Mouse (Mus musculus) thymus, adult 2 months (tissue): Measurements from ENCODE around the gene Ccdc148. TPM values are rescaled to one million over a fixed set of nuclear protein-coding genes. Genes with fewer than 3 reads are reported as not detected.

Source experiments
- DNase-seq: peaks from one replicate; pipeline ENCODE4 v3.0.0; 2021
- H3K27ac ChIP-seq: fragments of 200-500 bp; 2 replicates; pipeline ENCODE4 v1.5.1; 2012; ENCODE audit warnings: low read length, control low read depth; ENCODE audit not compliant: control insufficient read depth, insufficient read depth
- H3K27me3 ChIP-seq: fragments of 200-500 bp; 2 replicates; pipeline ENCODE4 v1.6.1; 2012; ENCODE audit warnings: mild to moderate bottlenecking, low read length, moderate library complexity, mixed read lengths; ENCODE audit not compliant: control insufficient read depth, insufficient read depth
- H3K36me3 ChIP-seq: fragments of 200-500 bp; 2 replicates; pipeline ENCODE4 v1.6.1; 2012; ENCODE audit warnings: mild to moderate bottlenecking, low read length, moderate library complexity; ENCODE audit not compliant: control insufficient read depth, insufficient read depth
- H3K4me1 ChIP-seq: fragments of 200-500 bp; replicated peaks from 2 replicates; pipeline ENCODE4 v1.6.1; 2012; ENCODE audit warnings: low read length; ENCODE audit not compliant: control insufficient read depth, insufficient read depth
- H3K4me3 ChIP-seq: fragments of 200-500 bp; 2 replicates; pipeline ENCODE4 v1.5.1; 2012; ENCODE audit warnings: mild to moderate bottlenecking, low read length, control low read depth, moderate library complexity; ENCODE audit not compliant: control insufficient read depth, insufficient read depth
- CTCF ChIP-seq: fragments of 200-500 bp; IDR thresholded peaks from 2 replicates; pipeline ENCODE4 v1.5.1; 2012; ENCODE audit warnings: mild to moderate bottlenecking, control low read depth, low read length, moderate library complexity, borderline replicate concordance; ENCODE audit not compliant: control insufficient read depth, poor library complexity, insufficient read depth; ENCODE audit errors: extremely low read depth
- POLR2A ChIP-seq: fragments of 200-500 bp; IDR thresholded peaks from 2 replicates; pipeline ENCODE4 v1.6.1; 2012; ENCODE audit warnings: mild to moderate bottlenecking, low read length, control low read depth, moderate library complexity; ENCODE audit not compliant: control insufficient read depth, poor library complexity, insufficient read depth; ENCODE audit errors: extremely low read depth
- WGBS: fragments of 180-500 bp; shearing (Covaris S2); methylation state at CpG from one replicate; pipeline ENCODE4 v1.1.7; 2018; 5-methylcytosine and 5-hydroxymethylcytosine counted together
- polyA plus RNA-seq: library from polyadenylated mRNA; depleted of rRNA; stranded (reverse); fragments of >200 nt; gene quantifications from 2 replicates; pipeline ENCODE4 v1.2.3, GENCODE M21; 2012

Gene Ccdc148
- polyA plus RNA-seq, 1 experiment: 0.36 TPM

- Histone ChIP-seq H3K4me3 (no peak overlapping the region), H3K4me1 (peaks cover 4% of the 10 kb centered on the region; the same call in 1 of the 2 replicates), H3K27ac (no peak overlapping the region), H3K36me3 (no peaks in the 10 kb centered on the region), H3K27me3 (no peaks in the 10 kb centered on the region)
- 35% methylated on average over 5 of the region's 5 CpGs for WGBS
- DNase-seq: no peak
- TF ChIP-seq POLR2A (no peak), CTCF (no peak)
Observed at GRCm38 (mm10) chr2:59171533-59171932, 11.1 kb upstream of the Ccdc148 start.

GRCm38 (mm10) chr2:59170593-59170992, 10.1 kb upstream of the Ccdc148 start:
- 97% methylated on average over 5 of the region's 5 CpGs for WGBS
- peaks cover 4% of the 10 kb centered on the region; the same call in 1 of the 2 replicates for H3K4me1 ChIP-seq
- TF ChIP-seq POLR2A (no peak), CTCF (no peak)

GRCm38 (mm10) chr2:59170208-59170589, 9.7 kb upstream of the Ccdc148 start:
- Histone ChIP-seq H3K4me1 (peaks cover 4% of the 10 kb centered on the region; the same call in 1 of the 2 replicates), H3K36me3 (no peaks in the 10 kb centered on the region), H3K27ac (no peak overlapping the region), H3K4me3 (no peak overlapping the region), H3K27me3 (no peaks in the 10 kb centered on the region)
- TF ChIP-seq CTCF: no peak
- no peak for DNase-seq
- WGBS: 90% methylated on average over 3 of the region's 3 CpGs

More at GRCm38 (mm10) chr2:59170593-59170992, 10.1 kb upstream of the Ccdc148 start:
- DNase-seq: no peak
- H3K27me3 ChIP-seq: no peaks in the 10 kb centered on the region
- no peaks in the 10 kb centered on the region for H3K36me3 ChIP-seq
- no peak overlapping the region for H3K27ac ChIP-seq
- H3K4me3 ChIP-seq: no peak overlapping the region

GRCm38 (mm10) chr2:59169572-59170207, 9.2 kb upstream of the Ccdc148 start:
- H3K36me3 ChIP-seq: no peaks in the 10 kb centered on the region
- peaks cover 4% of the 10 kb centered on the region; the same call in 1 of the 2 replicates for H3K4me1 ChIP-seq
- H3K27me3 ChIP-seq: no peaks in the 10 kb centered on the region
- no peak overlapping the region for H3K27ac ChIP-seq
- TF ChIP-seq POLR2A (no peak), CTCF (no peak)
- WGBS: 95% methylated on average over 9 of the region's 9 CpGs
- no peak overlapping the region for H3K4me3 ChIP-seq
- DNase-seq: no peak

- Histone ChIP-seq H3K27ac (no peak overlapping the region), H3K4me3 (no peak overlapping the region), H3K4me1 (peaks cover 4% of the 10 kb centered on the region; the same call in 1 of the 2 replicates), H3K36me3 (no peaks in the 10 kb centered on the region), H3K27me3 (no peaks in the 10 kb centered on the region)
- 72% methylated on average over 4 of the region's 4 CpGs for WGBS
- TF ChIP-seq CTCF: no peak
- no peak for TF ChIP-seq POLR2A
- DNase-seq: no peak
Observed at GRCm38 (mm10) chr2:59167830-59168229, 7.3 kb upstream of the Ccdc148 start.

GRCm38 (mm10) chr2:59166976-59167375, 6.5 kb upstream of the Ccdc148 start:
- no peak for DNase-seq
- H3K4me3 ChIP-seq: no peak overlapping the region
- WGBS: 62% methylated on average over 4 of the region's 4 CpGs
- TF ChIP-seq POLR2A: no peak
- peaks cover 4% of the 10 kb centered on the region; the same call in 1 of the 2 replicates for H3K4me1 ChIP-seq
- no peaks in the 10 kb centered on the region for H3K36me3 ChIP-seq
- no peak overlapping the region for H3K27ac ChIP-seq
- H3K27me3 ChIP-seq: no peaks in the 10 kb centered on the region

- TF ChIP-seq CTCF (no peak), POLR2A (no peak)
- no peak overlapping the region for H3K27ac ChIP-seq
- 73% methylated on average over 8 of the region's 8 CpGs for WGBS
- DNase-seq: no peak
- peaks cover 10% of the 10 kb centered on the region; the same call in 1 of the 2 replicates for H3K4me1 ChIP-seq
- H3K4me3 ChIP-seq: no peak overlapping the region
- H3K36me3 ChIP-seq: no peaks in the 10 kb centered on the region
- H3K27me3 ChIP-seq: no peaks in the 10 kb centered on the region
Observed at GRCm38 (mm10) chr2:59162285-59162600, 1.8 kb upstream of the Ccdc148 start.
